Mouse (Mus musculus) thymus, adult 2 months (tissue): Measurements from ENCODE around the gene S100a8. TPM values are rescaled to one million over a fixed set of nuclear protein-coding genes. Genes with fewer than 3 reads are reported as not detected.

Experiments used
- DNase-seq: peaks from one replicate; pipeline ENCODE4 v3.0.0; 2021
- H3K27ac ChIP-seq: fragments of 200-500 bp; 2 replicates; pipeline ENCODE4 v1.5.1; 2012; ENCODE audit warnings: low read length, control low read depth; ENCODE audit not compliant: control insufficient read depth, insufficient read depth
- H3K27me3 ChIP-seq: fragments of 200-500 bp; 2 replicates; pipeline ENCODE4 v1.6.1; 2012; ENCODE audit warnings: mild to moderate bottlenecking, low read length, moderate library complexity, mixed read lengths; ENCODE audit not compliant: control insufficient read depth, insufficient read depth
- H3K36me3 ChIP-seq: fragments of 200-500 bp; 2 replicates; pipeline ENCODE4 v1.6.1; 2012; ENCODE audit warnings: mild to moderate bottlenecking, low read length, moderate library complexity; ENCODE audit not compliant: control insufficient read depth, insufficient read depth
- H3K4me1 ChIP-seq: fragments of 200-500 bp; replicated peaks from 2 replicates; pipeline ENCODE4 v1.6.1; 2012; ENCODE audit warnings: low read length; ENCODE audit not compliant: control insufficient read depth, insufficient read depth
- H3K4me3 ChIP-seq: fragments of 200-500 bp; 2 replicates; pipeline ENCODE4 v1.5.1; 2012; ENCODE audit warnings: mild to moderate bottlenecking, low read length, control low read depth, moderate library complexity; ENCODE audit not compliant: control insufficient read depth, insufficient read depth
- CTCF ChIP-seq: fragments of 200-500 bp; IDR thresholded peaks from 2 replicates; pipeline ENCODE4 v1.5.1; 2012; ENCODE audit warnings: mild to moderate bottlenecking, control low read depth, low read length, moderate library complexity, borderline replicate concordance; ENCODE audit not compliant: control insufficient read depth, poor library complexity, insufficient read depth; ENCODE audit errors: extremely low read depth
- POLR2A ChIP-seq: fragments of 200-500 bp; IDR thresholded peaks from 2 replicates; pipeline ENCODE4 v1.6.1; 2012; ENCODE audit warnings: mild to moderate bottlenecking, low read length, control low read depth, moderate library complexity; ENCODE audit not compliant: control insufficient read depth, poor library complexity, insufficient read depth; ENCODE audit errors: extremely low read depth
- WGBS: fragments of 180-500 bp; shearing (Covaris S2); methylation state at CpG from one replicate; pipeline ENCODE4 v1.1.7; 2018; 5-methylcytosine and 5-hydroxymethylcytosine counted together
- polyA plus RNA-seq: library from polyadenylated mRNA; depleted of rRNA; stranded (reverse); fragments of >200 nt; gene quantifications from 2 replicates; pipeline ENCODE4 v1.2.3, GENCODE M21; 2012; rRNA removed

Gene S100a8
- polyA plus RNA-seq, result 13.3 and 13.8 TPM in 2 replicates

- Histone ChIP-seq H3K4me1 (no peaks in the 10 kb centered on the region), H3K4me3 (no peak within 1 kb of the TSS), H3K36me3 (no peaks in the 10 kb centered on the region), H3K27me3 (no peaks in the 10 kb centered on the region), H3K27ac (no peak within 1 kb of the TSS)
- 70% methylated on average over 8 of the region's 8 CpGs for WGBS
- TF ChIP-seq CTCF (no peak), POLR2A (no peak)
- no peak for DNase-seq
These were observed at the start of gene S100a8 for GRCm38 (mm10) chr3:90668846-90669245. TSS of gene S100a8 (plus strand) at chr3:90668978.

GRCm38 (mm10) chr3:90621552-90621951 lies 47.2 kb upstream of the S100a8 start:
- H3K27me3 ChIP-seq, result no peaks in the 10 kb centered on the region
- DNase-seq, result no peak
- H3K4me1 ChIP-seq, result peaks cover 17% of the 10 kb centered on the region
- no peak overlapping the region for H3K4me3 ChIP-seq
- H3K27ac ChIP-seq, result no peak overlapping the region
- 28% methylated on average over 7 of the region's 7 CpGs for WGBS
- H3K36me3 ChIP-seq, result no peaks in the 10 kb centered on the region
- TF ChIP-seq POLR2A, result no peak
- TF ChIP-seq CTCF, result no peak

- Histone ChIP-seq H3K4me1 (peaks cover 17% of the 10 kb centered on the region), H3K36me3 (no peaks in the 10 kb centered on the region), H3K27me3 (no peaks in the 10 kb centered on the region), H3K4me3 (no peak overlapping the region), H3K27ac (no peak overlapping the region; the same call in 1 of the 2 replicates)
- peak; percentile 46 for DNase-seq
- 19% methylated on average over 2 of the region's 2 CpGs for WGBS
- TF ChIP-seq POLR2A (no peak), CTCF (no peak)
These were observed 45.2 kb upstream of the S100a8 start for GRCm38 (mm10) chr3:90623435-90624071.

GRCm38 (mm10) chr3:90625496-90625895 lies 43.3 kb upstream of the S100a8 start:
- Histone ChIP-seq H3K27me3 (no peaks in the 10 kb centered on the region), H3K36me3 (no peaks in the 10 kb centered on the region), H3K27ac (no peak overlapping the region), H3K4me1 (peaks cover 17% of the 10 kb centered on the region), H3K4me3 (no peak overlapping the region)
- TF ChIP-seq CTCF (no peak), POLR2A (no peak)
- no peak for DNase-seq
- 96% methylated on average over 5 of the region's 5 CpGs for WGBS

- no peak overlapping the region for H3K4me3 ChIP-seq
- TF ChIP-seq CTCF, result no peak
- WGBS, result 93% methylated on average over 9 of the region's 9 CpGs
- peaks cover 14% of the 10 kb centered on the region for H3K4me1 ChIP-seq
- H3K27me3 ChIP-seq, result no peaks in the 10 kb centered on the region
- no peak for DNase-seq
- H3K36me3 ChIP-seq, result no peaks in the 10 kb centered on the region
- H3K27ac ChIP-seq, result no peak overlapping the region
These were observed 42.3 kb upstream of the S100a8 start for GRCm38 (mm10) chr3:90626266-90627021.

- DNase-seq, result no peak
- no peak overlapping the region for H3K27ac ChIP-seq
- TF ChIP-seq POLR2A (no peak), CTCF (no peak)
- H3K4me3 ChIP-seq, result no peak overlapping the region
- H3K27me3 ChIP-seq, result no peaks in the 10 kb centered on the region
- H3K4me1 ChIP-seq, result peaks cover 10% of the 10 kb centered on the region
- 87% methylated on average over 5 of the region's 5 CpGs for WGBS
- no peaks in the 10 kb centered on the region for H3K36me3 ChIP-seq
These were observed 41.4 kb upstream of the S100a8 start for GRCm38 (mm10) chr3:90627366-90627765.

- Histone ChIP-seq H3K36me3 (no peaks in the 10 kb centered on the region), H3K4me3 (no peak overlapping the region), H3K27ac (no peak overlapping the region), H3K4me1 (peaks cover 10% of the 10 kb centered on the region), H3K27me3 (no peaks in the 10 kb centered on the region)
- TF ChIP-seq POLR2A (no peak), CTCF (no peak)
- DNase-seq, result no peak
- 77% methylated on average over 4 of the region's 4 CpGs for WGBS
These were observed 41.0 kb upstream of the S100a8 start for GRCm38 (mm10) chr3:90627807-90628206.
